Mouse (Mus musculus) kidney, embryonic 15.5 days (tissue): ENCODE data around the gene Lum. TPM values are rescaled to one million over a fixed set of nuclear protein-coding genes. Genes with fewer than 3 reads are reported as not detected.

Experiments
- ATAC-seq: fragments of 200-750 bp; cut with Nextera tagmentation; replicated peaks from 2 replicates; pipeline ENCODE4 v1.8.0; 2017; ENCODE audit warnings: moderate TSS enrichment; ENCODE audit not compliant: low FRiP score
- H3K27ac ChIP-seq: fragments of 300-500 bp; sonication (generic); 2 replicates; pipeline ENCODE4 v1.5.1; 2015; ENCODE audit warnings: mild to moderate bottlenecking, inconsistent platforms
- H3K27me3 ChIP-seq: fragments of 300-500 bp; sonication (generic); 2 replicates; pipeline ENCODE4 v1.6.1; 2015; ENCODE audit warnings: inconsistent platforms
- H3K36me3 ChIP-seq: fragments of 300-500 bp; sonication (generic); 2 replicates; pipeline ENCODE4 v1.6.1; 2015; ENCODE audit warnings: inconsistent platforms
- H3K4me1 ChIP-seq: fragments of 300-500 bp; sonication (generic); 2 replicates; pipeline ENCODE4 v1.6.1; 2015; ENCODE audit warnings: inconsistent platforms
- H3K4me2 ChIP-seq: fragments of 300-500 bp; sonication (generic); 2 replicates; pipeline ENCODE4 v1.6.1; 2015; ENCODE audit warnings: moderate library complexity, mild to moderate bottlenecking, inconsistent platforms
- H3K4me3 ChIP-seq: fragments of 300-500 bp; sonication (generic); replicated peaks from 2 replicates; pipeline ENCODE4 v1.5.1; 2015; ENCODE audit warnings: mild to moderate bottlenecking, inconsistent platforms
- H3K9ac ChIP-seq: fragments of 300-500 bp; sonication (generic); 2 replicates; pipeline ENCODE4 v1.6.1; 2015; ENCODE audit warnings: mild to moderate bottlenecking, inconsistent platforms
- H3K9me3 ChIP-seq: fragments of 300-500 bp; sonication (generic); replicated peaks from 2 replicates; pipeline ENCODE4 v1.6.1; 2016; ENCODE audit warnings: inconsistent platforms
- WGBS: fragments of 180-500 bp; shearing (Covaris S2); methylation state at CpG from one replicate; pipeline ENCODE4 v1.1.7; 2015; ENCODE audit warnings: mixed read lengths; 5-methylcytosine and 5-hydroxymethylcytosine counted together
- polyA plus RNA-seq: library from polyadenylated mRNA; unstranded; fragments of >200 nt; fragmentation: Nextera tagmentation; extraction: Ambion mirVana; gene quantifications from 2 replicates; pipeline ENCODE4 v1.2.1, GENCODE M21; 2015

Gene Lum
- polyA plus RNA-seq = 75.9 and 101 TPM in 2 replicates

DNA sequence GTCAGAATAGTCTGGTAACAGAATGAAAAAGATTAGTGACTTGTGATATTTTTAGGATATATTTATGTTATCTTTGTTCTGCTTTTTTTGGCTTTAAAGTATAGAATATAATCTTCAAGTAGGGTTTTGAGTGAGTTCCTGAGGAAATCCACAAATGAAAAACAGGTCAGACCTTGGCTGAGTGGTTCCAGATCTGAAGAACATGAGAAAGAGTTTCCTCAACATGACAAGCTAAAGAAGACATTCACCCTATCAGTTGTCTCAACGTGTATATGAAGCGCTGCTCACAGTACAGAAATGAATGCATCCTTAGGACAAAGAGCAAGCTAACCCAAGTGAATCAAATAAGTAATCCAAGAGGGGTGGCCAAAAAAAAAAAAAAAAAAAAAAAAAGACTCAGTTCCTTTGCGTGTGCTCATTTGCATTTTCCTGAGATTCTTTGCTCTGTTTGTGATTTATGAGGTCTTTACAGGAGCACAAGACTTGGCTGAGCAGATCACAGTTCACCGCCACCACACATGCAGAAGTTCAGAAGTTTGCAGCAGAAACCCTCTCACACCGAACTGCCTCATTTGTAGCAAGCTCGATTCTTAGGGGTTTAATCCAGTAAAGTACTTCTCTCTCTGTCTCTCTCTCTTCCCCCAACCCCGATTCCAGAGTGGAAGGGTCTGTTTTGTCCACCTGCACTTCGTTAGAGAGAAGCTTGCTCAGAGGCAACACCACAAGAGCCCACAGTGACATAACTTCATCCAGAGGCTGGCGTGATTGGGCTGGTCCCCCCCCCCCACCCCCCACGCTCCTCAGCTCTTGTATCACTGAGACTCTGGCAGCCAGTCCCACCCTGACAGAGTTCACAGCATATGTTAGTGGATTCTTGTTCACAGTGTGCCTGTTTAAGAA, at the start of gene Lum:
Lum (plus strand) TSS at position 172 of the 900 bp plus-strand sequence.
- H3K4me1 ChIP-seq = peaks cover 10% of the 10 kb centered on the region
- no peaks in the 10 kb centered on the region for H3K27me3 ChIP-seq
- H3K9ac ChIP-seq = no peak within 1 kb of the TSS
- H3K36me3 ChIP-seq = no peaks in the 10 kb centered on the region
- H3K27ac ChIP-seq = peak within 1 kb of the TSS; percentile 72
- ATAC-seq = peak; percentile 80
- WGBS = 32% methylated on average over 10 of the region's 10 CpGs
- H3K4me3 ChIP-seq = peak within 1 kb of the TSS; percentile 14; the same call in 1 of the 2 replicates
- H3K9me3 ChIP-seq = no peaks in the 10 kb centered on the region
- peak within 1 kb of the TSS; percentile 43 for H3K4me2 ChIP-seq

DNA sequence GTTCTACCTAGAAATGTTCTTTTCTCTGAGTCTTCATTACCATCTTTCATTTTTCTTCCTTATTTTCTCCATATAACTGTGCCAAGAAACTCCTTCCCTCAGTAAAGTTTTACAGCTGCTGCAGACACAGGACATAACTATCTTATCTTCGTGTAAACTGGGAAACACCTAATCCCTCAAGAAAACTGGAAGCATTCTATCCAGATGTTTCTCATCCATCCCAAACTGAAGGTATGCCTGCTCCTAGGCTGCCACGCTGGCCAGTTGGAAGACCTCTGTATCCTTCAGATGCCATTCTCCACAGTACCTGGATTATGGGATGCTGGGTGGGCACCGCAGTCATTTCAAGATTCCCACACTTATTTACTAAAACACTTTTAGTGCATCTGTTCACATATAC, 41.6 kb upstream of the Lum start:
- Histone ChIP-seq H3K9me3 (no peaks in the 10 kb centered on the region), H3K9ac (no peak overlapping the region), H3K36me3 (no peaks in the 10 kb centered on the region), H3K4me1 (no peaks in the 10 kb centered on the region), H3K27me3 (no peaks in the 10 kb centered on the region), H3K4me3 (no peak overlapping the region), H3K27ac (no peak overlapping the region), H3K4me2 (no peak overlapping the region)
- WGBS = 78% methylated on average over 3 of the region's 3 CpGs
- no peak for ATAC-seq

DNA sequence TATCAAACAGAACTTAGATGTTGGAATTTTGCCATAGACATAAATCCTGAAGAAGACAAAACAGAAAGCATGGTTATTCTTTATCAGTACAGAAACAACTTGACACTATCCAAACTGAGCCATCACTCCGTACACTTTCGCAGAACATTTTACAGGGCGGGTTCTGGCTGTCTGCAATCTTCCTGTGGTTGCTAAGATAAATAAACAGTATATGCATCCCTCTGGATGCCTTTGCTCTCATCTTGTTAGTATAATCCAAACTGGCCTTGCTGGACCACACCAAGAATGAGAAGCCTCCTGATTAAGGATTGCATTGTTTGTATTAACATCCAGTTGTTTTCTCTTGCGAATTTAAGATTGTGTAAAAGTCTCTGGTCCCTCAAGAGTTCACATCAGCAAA, 29.2 kb upstream of the Lum start:
- H3K27ac ChIP-seq = peak overlapping the region; percentile 41; the same call in 1 of the 2 replicates
- 51% methylated on average over 4 of the region's 4 CpGs for WGBS

DNA sequence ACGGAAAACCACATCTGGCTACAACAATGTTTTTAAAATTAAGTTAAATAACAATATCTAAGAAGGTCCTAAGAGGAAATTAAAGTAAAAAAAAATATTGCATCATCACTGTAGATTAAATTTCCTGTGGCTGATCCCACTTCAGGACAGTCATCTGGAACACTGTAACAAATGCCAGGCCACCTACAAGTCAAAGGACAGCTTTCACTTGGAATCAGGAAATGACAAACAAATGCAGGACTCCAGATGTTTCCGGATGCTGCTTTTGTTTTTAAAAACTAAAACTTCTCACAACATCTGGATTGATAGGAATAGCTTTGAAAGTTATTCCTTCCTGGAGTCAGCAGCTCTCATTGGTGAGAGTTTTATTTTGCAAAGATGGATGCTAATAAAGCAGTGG, 28.0 kb upstream of the Lum start:
- ATAC-seq = no peak
- H3K27ac ChIP-seq = no peak overlapping the region; the same call in 1 of the 2 replicates
- 58% methylated on average over 2 of the region's 2 CpGs for WGBS

More for the DNA sequence above, 29.2 kb upstream of the Lum start:
- no peaks in the 10 kb centered on the region for H3K9me3 ChIP-seq
- H3K36me3 ChIP-seq = no peaks in the 10 kb centered on the region
- no peak overlapping the region for H3K9ac ChIP-seq
- no peak overlapping the region for H3K4me3 ChIP-seq
- peak; percentile 43; the same call in 1 of the 2 replicates for ATAC-seq
- H3K4me2 ChIP-seq = no peak overlapping the region
- no peaks in the 10 kb centered on the region for H3K4me1 ChIP-seq
- no peaks in the 10 kb centered on the region for H3K27me3 ChIP-seq

DNA sequence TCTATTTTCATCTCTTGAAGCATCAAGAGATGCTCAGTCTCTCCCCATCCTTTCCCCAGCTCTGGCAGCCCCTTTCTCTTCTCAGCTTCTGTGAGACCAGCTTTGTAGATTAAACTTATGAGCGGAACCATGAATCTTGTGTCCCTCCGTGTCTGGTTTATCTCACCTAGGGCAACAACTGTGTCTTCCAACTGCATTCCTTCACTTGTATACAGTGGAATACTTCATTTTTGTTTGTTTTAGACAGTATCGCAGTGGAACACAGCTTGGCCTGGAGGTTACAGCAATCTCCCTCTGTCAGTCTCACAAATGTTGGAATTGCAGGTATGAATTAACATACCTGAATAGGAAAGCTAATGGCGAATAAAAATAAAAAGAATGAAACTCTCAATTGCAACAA, 26.7 kb upstream of the Lum start:
- WGBS = 87% methylated on average over 4 of the region's 4 CpGs
- H3K27ac ChIP-seq = no peak overlapping the region
- H3K36me3 ChIP-seq = no peaks in the 10 kb centered on the region
- H3K9ac ChIP-seq = no peak overlapping the region
- no peak overlapping the region for H3K4me2 ChIP-seq
- no peak for ATAC-seq
- H3K9me3 ChIP-seq = no peaks in the 10 kb centered on the region
- no peaks in the 10 kb centered on the region for H3K27me3 ChIP-seq
- no peaks in the 10 kb centered on the region for H3K4me1 ChIP-seq
- H3K4me3 ChIP-seq = no peak overlapping the region

More for the DNA sequence above, 28.0 kb upstream of the Lum start:
- H3K9me3 ChIP-seq = no peaks in the 10 kb centered on the region
- H3K4me3 ChIP-seq = no peak overlapping the region
- H3K36me3 ChIP-seq = no peaks in the 10 kb centered on the region
- H3K4me1 ChIP-seq = no peaks in the 10 kb centered on the region
- H3K9ac ChIP-seq = no peak overlapping the region
- H3K4me2 ChIP-seq = no peak overlapping the region
- H3K27me3 ChIP-seq = no peaks in the 10 kb centered on the region

DNA sequence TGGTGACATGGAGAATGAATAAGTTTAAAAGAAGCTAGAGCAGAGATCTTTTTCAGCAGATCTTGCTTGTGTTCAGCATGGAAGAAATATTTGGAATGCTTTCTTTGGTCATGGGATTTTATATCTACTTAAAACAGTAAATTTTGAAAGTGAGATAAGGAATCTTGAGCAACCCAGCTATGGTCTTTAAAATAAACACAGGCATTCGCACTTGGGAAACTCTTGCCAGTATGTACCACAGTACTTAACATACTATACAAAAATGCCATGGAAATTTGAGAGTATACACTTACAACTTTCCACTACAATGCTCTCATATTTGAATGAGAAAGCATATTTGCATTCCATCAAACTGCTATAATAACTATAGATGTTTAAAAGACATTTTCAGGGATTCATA, 17.2 kb upstream of the Lum start:
- WGBS = 61% methylated on average over 1 of the region's 1 CpGs
- no peaks in the 10 kb centered on the region for H3K27me3 ChIP-seq
- 0 out of 2 replicates have a peak overlapping the region, but pooled peaks have one; percentile 7 for H3K27ac ChIP-seq
- H3K4me1 ChIP-seq = no peaks in the 10 kb centered on the region
- no peaks in the 10 kb centered on the region for H3K36me3 ChIP-seq
- H3K4me2 ChIP-seq = no peak overlapping the region
- H3K9me3 ChIP-seq = peaks cover 3% of the 10 kb centered on the region; the same call in 1 of the 2 replicates
- no peak for ATAC-seq
- H3K9ac ChIP-seq = no peak overlapping the region
- no peak overlapping the region for H3K4me3 ChIP-seq

DNA sequence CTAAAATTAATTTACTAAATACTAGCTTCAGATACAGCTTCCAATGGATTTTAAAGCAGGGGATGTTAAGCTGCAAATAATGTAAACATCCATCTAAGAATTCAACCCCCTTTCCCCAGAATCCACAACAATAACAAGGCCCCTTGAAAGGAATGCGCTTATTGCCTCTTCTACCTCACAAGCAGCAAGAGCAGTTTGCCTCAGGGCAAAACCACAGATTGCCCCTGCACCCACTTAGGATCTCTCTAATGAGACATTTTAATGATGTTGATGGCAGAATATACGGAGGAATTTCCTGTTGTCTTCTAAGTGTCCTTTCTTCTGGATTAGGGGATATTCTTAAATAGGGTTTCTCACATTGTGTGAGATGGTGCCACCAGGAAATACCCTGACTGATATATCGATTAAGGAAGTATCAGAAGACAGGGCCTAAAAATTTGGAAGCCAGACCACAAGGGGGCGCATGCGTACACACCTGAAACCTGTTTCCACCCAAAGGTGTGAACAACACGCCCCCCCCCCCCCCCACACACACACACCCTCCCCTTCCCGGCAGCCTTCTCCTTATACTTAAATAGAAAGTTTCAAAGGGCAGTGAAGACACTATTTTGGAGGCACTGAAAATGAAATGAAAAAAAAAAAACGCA, 2.7 kb downstream of the Lum start:
- Histone ChIP-seq H3K9ac (no peak overlapping the region), H3K36me3 (no peaks in the 10 kb centered on the region), H3K4me1 (peaks cover 10% of the 10 kb centered on the region), H3K27me3 (no peaks in the 10 kb centered on the region), H3K9me3 (no peaks in the 10 kb centered on the region), H3K4me3 (no peak overlapping the region), H3K4me2 (no peak overlapping the region), H3K27ac (no peak overlapping the region)
- 58% methylated on average over 8 of the region's 8 CpGs for WGBS
- ATAC-seq = no peak

DNA sequence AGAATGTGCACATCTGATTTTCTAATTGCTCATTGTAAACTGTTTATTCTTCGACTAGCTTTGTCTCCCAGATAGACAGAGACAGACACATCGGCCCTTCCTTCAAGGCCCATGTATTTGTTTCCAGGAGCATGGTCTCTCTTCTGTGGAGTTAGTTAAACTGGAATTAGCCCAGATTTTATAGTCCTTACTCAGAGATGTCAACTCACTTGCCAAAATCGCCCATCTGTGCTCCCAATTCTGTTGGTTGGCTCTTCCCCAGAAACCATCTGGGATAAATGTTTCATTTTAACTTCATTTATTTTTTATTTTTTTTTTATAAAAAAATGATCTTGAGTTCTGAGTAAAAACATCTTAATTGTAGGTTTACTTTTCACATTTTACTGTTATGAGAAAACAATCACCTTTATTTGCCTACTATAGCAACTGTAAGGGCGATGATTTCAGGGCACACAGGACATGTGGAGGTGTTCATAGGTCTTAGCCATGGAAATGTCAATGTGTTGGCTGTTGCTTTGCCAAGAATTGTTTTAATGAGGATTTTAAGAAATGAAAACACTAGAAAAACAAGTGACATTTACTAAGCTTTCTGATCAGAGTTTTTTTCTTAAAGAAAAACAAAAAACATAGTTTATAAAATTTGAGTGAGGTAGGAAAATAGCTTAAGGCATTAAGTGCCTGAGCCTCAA, 17.8 kb downstream of the Lum start:
- H3K4me1 ChIP-seq = no peaks in the 10 kb centered on the region
- H3K27ac ChIP-seq = no peak overlapping the region
- no peaks in the 10 kb centered on the region for H3K9me3 ChIP-seq
- no peak overlapping the region for H3K4me2 ChIP-seq
- H3K27me3 ChIP-seq = no peaks in the 10 kb centered on the region
- no peak for ATAC-seq
- WGBS = 87% methylated on average over 4 of the region's 4 CpGs
- no peak overlapping the region for H3K4me3 ChIP-seq
- H3K36me3 ChIP-seq = no peaks in the 10 kb centered on the region
- H3K9ac ChIP-seq = no peak overlapping the region

DNA sequence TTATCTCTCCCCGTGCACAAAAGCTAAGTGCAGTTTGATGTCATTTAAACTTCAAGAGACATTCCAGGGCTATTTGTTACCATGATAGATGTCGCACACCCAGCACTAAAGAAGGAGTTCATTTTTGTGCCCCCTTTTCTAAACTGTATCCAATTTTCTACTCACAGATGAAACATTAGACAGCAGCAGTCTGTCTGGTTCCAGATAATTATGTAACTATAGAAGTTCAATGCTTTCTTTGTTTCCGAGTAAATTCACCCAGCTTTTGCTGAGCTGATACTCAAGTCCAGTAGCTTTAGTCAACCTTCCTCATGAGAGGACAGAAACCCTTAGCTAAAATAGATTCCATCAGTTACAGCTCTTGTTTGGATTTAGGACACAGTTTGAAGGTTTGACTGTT, 19.2 kb downstream of the Lum start:
- no peaks in the 10 kb centered on the region for H3K4me1 ChIP-seq
- no peaks in the 10 kb centered on the region for H3K27me3 ChIP-seq
- H3K4me3 ChIP-seq = no peak overlapping the region
- H3K4me2 ChIP-seq = no peak overlapping the region
- no peak overlapping the region for H3K9ac ChIP-seq
- H3K36me3 ChIP-seq = no peaks in the 10 kb centered on the region
- H3K27ac ChIP-seq = no peak overlapping the region; the same call in 1 of the 2 replicates
- WGBS = 44% methylated on average over 3 of the region's 3 CpGs
- no peak for ATAC-seq
- no peaks in the 10 kb centered on the region; the same call in 1 of the 2 replicates for H3K9me3 ChIP-seq

DNA sequence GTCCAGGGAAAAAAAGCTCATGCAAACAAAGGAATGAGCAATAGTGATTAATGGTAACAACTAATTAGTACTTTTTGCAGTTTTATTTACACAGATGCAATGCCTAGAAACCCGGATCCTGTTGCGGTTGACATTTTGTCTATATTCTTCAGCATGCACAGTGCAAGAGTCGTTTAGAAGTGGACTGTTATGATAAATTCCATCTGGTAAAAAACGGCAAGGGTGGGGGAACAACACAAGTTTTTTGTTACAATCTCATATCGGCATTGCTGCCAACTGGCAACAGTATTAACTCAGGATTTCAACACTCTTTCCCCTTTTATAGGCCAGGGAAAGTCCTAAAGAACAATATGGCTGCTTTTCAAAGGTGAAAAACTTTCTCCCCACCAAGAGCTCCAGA, 22.2 kb downstream of the Lum start:
- no peak for ATAC-seq

DNA sequence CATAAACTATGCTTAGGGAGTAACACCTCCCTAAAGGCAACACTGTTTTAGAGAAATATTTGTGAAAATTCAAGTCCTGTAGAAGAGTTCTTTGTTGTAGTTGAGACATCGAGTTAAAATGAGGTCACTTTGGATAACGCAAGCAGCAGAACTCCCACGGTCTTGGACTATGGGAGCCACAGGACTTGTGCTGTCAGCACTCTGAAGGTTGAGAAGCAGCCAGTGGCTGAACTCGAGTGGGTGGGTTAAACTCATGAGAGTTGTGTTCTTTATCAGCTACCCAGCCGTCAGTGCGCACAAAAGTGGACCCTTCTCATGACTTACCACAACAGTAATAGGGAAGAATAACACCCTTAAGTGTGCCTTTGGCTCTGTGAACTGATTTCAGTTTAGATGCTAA, 24.6 kb downstream of the Lum start:
- 74% methylated on average over 6 of the region's 6 CpGs for whole genome bisulfite sequencing
- Histone ChIP-seq H3K27ac (no peak overlapping the region), H3K36me3 (no peaks in the 10 kb centered on the region), H3K9me3 (no peaks in the 10 kb centered on the region; the same call in 1 of the 2 replicates), H3K4me1 (no peaks in the 10 kb centered on the region), H3K4me2 (no peak overlapping the region), H3K4me3 (no peak overlapping the region), H3K9ac (no peak overlapping the region), H3K27me3 (no peaks in the 10 kb centered on the region)
- no peak for ATAC-seq

More for the DNA sequence above, 22.2 kb downstream of the Lum start:
- Histone ChIP-seq H3K27ac (no peak overlapping the region), H3K36me3 (no peaks in the 10 kb centered on the region), H3K9me3 (no peaks in the 10 kb centered on the region; the same call in 1 of the 2 replicates), H3K9ac (no peak overlapping the region), H3K4me1 (no peaks in the 10 kb centered on the region), H3K4me3 (no peak overlapping the region), H3K4me2 (no peak overlapping the region), H3K27me3 (no peaks in the 10 kb centered on the region)
- whole genome bisulfite sequencing = 50% methylated on average over 5 of the region's 5 CpGs

DNA sequence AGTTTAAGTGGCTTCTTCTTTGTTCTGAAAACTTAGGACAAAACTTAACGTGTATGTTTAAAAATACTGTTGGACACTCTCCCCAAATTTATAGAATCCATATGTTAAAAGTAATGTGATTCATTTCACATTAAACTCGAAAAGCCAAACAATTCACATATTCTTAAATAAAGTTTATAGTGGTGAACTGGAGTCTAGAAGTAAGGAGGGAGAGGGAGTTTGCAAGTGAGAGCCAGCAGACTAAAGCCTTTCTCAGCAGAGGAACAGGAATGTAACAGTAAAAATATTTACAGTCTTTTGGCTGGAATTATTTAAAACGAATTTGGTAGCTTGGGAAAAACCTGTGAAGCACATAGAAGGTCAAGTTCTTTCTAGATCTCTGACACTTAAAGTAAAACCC, 26.1 kb downstream of the Lum start:
- 43% methylated on average over 3 of the region's 3 CpGs for WGBS
- Histone ChIP-seq H3K27ac (no peak overlapping the region), H3K9me3 (no peaks in the 10 kb centered on the region; the same call in 1 of the 2 replicates), H3K36me3 (no peaks in the 10 kb centered on the region), H3K4me2 (no peak overlapping the region), H3K27me3 (no peaks in the 10 kb centered on the region), H3K4me3 (no peak overlapping the region), H3K4me1 (no peaks in the 10 kb centered on the region), H3K9ac (no peak overlapping the region)
- no peak for ATAC-seq
